Mouse (Mus musculus) neural tube, embryonic 12.5 days (tissue): ENCODE data around the gene Ndufa11. TPM values are rescaled to one million over a fixed set of nuclear protein-coding genes. Genes with fewer than 3 reads are reported as not detected.

Experiments
- ATAC-seq: fragments of 200-750 bp; cut with Nextera tagmentation; 2 replicates; pipeline ENCODE4 v1.8.0; 2017; ENCODE audit warnings: low read depth, mild to moderate bottlenecking, moderate TSS enrichment, moderate library complexity; ENCODE audit not compliant: low FRiP score
- H3K27ac ChIP-seq: fragments of 300-500 bp; sonication (generic); 2 replicates; pipeline ENCODE4 v1.5.1; 2016
- H3K27me3 ChIP-seq: fragments of 300-500 bp; sonication (generic); replicated peaks from 2 replicates; pipeline ENCODE4 v1.6.1; 2016; ENCODE audit warnings: mild to moderate bottlenecking
- H3K36me3 ChIP-seq: fragments of 300-500 bp; sonication (generic); 2 replicates; pipeline ENCODE4 v1.6.1; 2016; ENCODE audit warnings: mild to moderate bottlenecking
- H3K4me1 ChIP-seq: fragments of 300-500 bp; sonication (generic); 2 replicates; pipeline ENCODE4 v1.6.1; 2016
- H3K4me2 ChIP-seq: fragments of 300-500 bp; sonication (generic); replicated peaks from 2 replicates; pipeline ENCODE4 v1.6.1; 2016; ENCODE audit warnings: mild to moderate bottlenecking
- H3K4me3 ChIP-seq: fragments of 300-500 bp; sonication (generic); 2 replicates; pipeline ENCODE4 v1.5.1; 2016
- H3K9ac ChIP-seq: fragments of 300-500 bp; sonication (generic); 2 replicates; pipeline ENCODE4 v1.6.1; 2016; ENCODE audit warnings: mild to moderate bottlenecking
- H3K9me3 ChIP-seq: fragments of 300-500 bp; sonication (generic); 2 replicates; pipeline ENCODE4 v1.6.1; 2016; ENCODE audit warnings: mild to moderate bottlenecking
- WGBS: fragments of 180-500 bp; shearing (Covaris S2); methylation state at CpG from one replicate; pipeline ENCODE4 v1.1.7; 2016; 5-methylcytosine and 5-hydroxymethylcytosine counted together
- polyA plus RNA-seq: library from polyadenylated mRNA; unstranded; fragments of >200 nt; fragmentation: Nextera tagmentation; extraction: Ambion mirVana; gene quantifications from 2 replicates; pipeline ENCODE4 v1.2.1, GENCODE M21; 2016

Gene Ndufa11
- polyA plus RNA-seq, 1 experiment from 2014 or later, result 404 TPM

GRCm38 (mm10) chr17:56751404-56752072 lies 34.0 kb downstream of the Ndufa11 start:
- WGBS, result 21% methylated on average over 70 of the region's 71 CpGs
- H3K27ac ChIP-seq, result no peak overlapping the region
- H3K9ac ChIP-seq, result 0 out of 2 replicates have a peak overlapping the region, but pooled peaks have one; percentile 21

GRCm38 (mm10) chr17:56753452-56753851 lies 35.9 kb downstream of the Ndufa11 start:
- peaks cover 13% of the 10 kb centered on the region for H3K4me1 ChIP-seq
- no peaks in the 10 kb centered on the region for H3K36me3 ChIP-seq
- H3K4me2 ChIP-seq, result no peak overlapping the region
- no peak for ATAC-seq
- 30% methylated on average over 15 of the region's 15 CpGs for WGBS
- no peak overlapping the region for H3K4me3 ChIP-seq
- H3K27ac ChIP-seq, result no peak overlapping the region
- no peaks in the 10 kb centered on the region for H3K9me3 ChIP-seq
- peaks cover 86% of the 10 kb centered on the region for H3K27me3 ChIP-seq
- no peak overlapping the region for H3K9ac ChIP-seq

More at GRCm38 (mm10) chr17:56751404-56752072, 34.0 kb downstream of the Ndufa11 start:
- H3K36me3 ChIP-seq, result no peaks in the 10 kb centered on the region
- peaks cover 69% of the 10 kb centered on the region for H3K27me3 ChIP-seq
- H3K4me3 ChIP-seq, result peak overlapping the region; percentile 27
- H3K9me3 ChIP-seq, result no peaks in the 10 kb centered on the region
- H3K4me1 ChIP-seq, result no peaks in the 10 kb centered on the region
- ATAC-seq, result peak; percentile 65
- H3K4me2 ChIP-seq, result peak overlapping the region; percentile 54

- Histone ChIP-seq H3K36me3 (no peaks in the 10 kb centered on the region), H3K9ac (no peak overlapping the region), H3K4me1 (peaks cover 18% of the 10 kb centered on the region), H3K4me2 (no peak overlapping the region), H3K9me3 (no peaks in the 10 kb centered on the region), H3K27me3 (peaks cover 94% of the 10 kb centered on the region), H3K4me3 (no peak overlapping the region), H3K27ac (no peak overlapping the region)
- ATAC-seq, result no peak
- 15% methylated on average over 36 of the region's 36 CpGs for WGBS
Observed at GRCm38 (mm10) chr17:56754271-56755185, 37.0 kb downstream of the Ndufa11 start.

- Histone ChIP-seq H3K9ac (peak overlapping the region; percentile 52), H3K27ac (no peak overlapping the region), H3K36me3 (no peaks in the 10 kb centered on the region), H3K4me3 (peak overlapping the region; percentile 40), H3K27me3 (peaks cover 83% of the 10 kb centered on the region), H3K4me1 (peaks cover 23% of the 10 kb centered on the region), H3K9me3 (no peaks in the 10 kb centered on the region), H3K4me2 (peak overlapping the region; percentile 89)
- 0 out of 2 replicates have a peak, but pooled peaks have one; percentile 1 for ATAC-seq
- 2% methylated on average over 51 of the region's 51 CpGs for WGBS
Observed at GRCm38 (mm10) chr17:56756703-56757399, 39.3 kb downstream of the Ndufa11 start.

GRCm38 (mm10) chr17:56757416-56758123 lies 40.0 kb downstream of the Ndufa11 start, which contains the start of gene Nrtn:
Gene Nrtn, minus strand, starts transcription at chr17:56757530.
- H3K27ac ChIP-seq, result no peak within 1 kb of the TSS
- H3K4me2 ChIP-seq, result peak within 1 kb of the TSS; percentile 89
- peaks cover 27% of the 10 kb centered on the region for H3K4me1 ChIP-seq
- peak within 1 kb of the TSS; percentile 40 for H3K4me3 ChIP-seq
- H3K27me3 ChIP-seq, result peaks cover 76% of the 10 kb centered on the region
- H3K36me3 ChIP-seq, result no peaks in the 10 kb centered on the region
- WGBS, result under 1% methylated on average over 48 of the region's 48 CpGs
- H3K9me3 ChIP-seq, result no peaks in the 10 kb centered on the region
- peak within 1 kb of the TSS; percentile 52 for H3K9ac ChIP-seq
- ATAC-seq, result peak; percentile 30; the same call in 1 of the 2 replicates

- WGBS, result 6% methylated on average over 12 of the region's 12 CpGs
- Histone ChIP-seq H3K4me1 (peaks cover 33% of the 10 kb centered on the region), H3K4me2 (peak overlapping the region; percentile 89)
Observed at GRCm38 (mm10) chr17:56758132-56758531, 40.6 kb downstream of the Ndufa11 start.

GRCm38 (mm10) chr17:56759261-56759660 lies 41.7 kb downstream of the Ndufa11 start:
- Histone ChIP-seq H3K4me1 (peaks cover 33% of the 10 kb centered on the region), H3K27ac (no peak overlapping the region), H3K9me3 (no peaks in the 10 kb centered on the region), H3K9ac (no peak overlapping the region), H3K27me3 (peaks cover 59% of the 10 kb centered on the region), H3K4me3 (no peak overlapping the region), H3K4me2 (no peak overlapping the region), H3K36me3 (no peaks in the 10 kb centered on the region)
- ATAC-seq, result no peak
- 34% methylated on average over 7 of the region's 7 CpGs for whole genome bisulfite sequencing

More at GRCm38 (mm10) chr17:56758132-56758531, 40.6 kb downstream of the Ndufa11 start:
- ATAC-seq, result no peak
- H3K9ac ChIP-seq, result no peak overlapping the region
- H3K9me3 ChIP-seq, result no peaks in the 10 kb centered on the region
- H3K27me3 ChIP-seq, result peaks cover 71% of the 10 kb centered on the region
- H3K4me3 ChIP-seq, result no peak overlapping the region
- H3K27ac ChIP-seq, result no peak overlapping the region
- H3K36me3 ChIP-seq, result no peaks in the 10 kb centered on the region

GRCm38 (mm10) chr17:56761077-56761476 lies 43.5 kb downstream of the Ndufa11 start:
- H3K27ac ChIP-seq, result no peak overlapping the region
- ATAC-seq, result no peak
- no peaks in the 10 kb centered on the region for H3K36me3 ChIP-seq
- H3K9me3 ChIP-seq, result no peaks in the 10 kb centered on the region
- peaks cover 39% of the 10 kb centered on the region for H3K4me1 ChIP-seq
- peak overlapping the region; percentile 9; the same call in 1 of the 2 replicates for H3K4me2 ChIP-seq
- H3K9ac ChIP-seq, result no peak overlapping the region
- H3K27me3 ChIP-seq, result peaks cover 41% of the 10 kb centered on the region
- no peak overlapping the region for H3K4me3 ChIP-seq
- WGBS, result 74% methylated on average over 3 of the region's 3 CpGs

- Histone ChIP-seq H3K4me1 (peaks cover 35% of the 10 kb centered on the region), H3K9me3 (no peaks in the 10 kb centered on the region), H3K27ac (peak overlapping the region; percentile 88), H3K4me3 (peak overlapping the region; percentile 43), H3K4me2 (peak overlapping the region; percentile 69), H3K27me3 (peaks cover 32% of the 10 kb centered on the region), H3K9ac (peak overlapping the region; percentile 51), H3K36me3 (peaks cover 6% of the 10 kb centered on the region)
- WGBS, result under 1% methylated on average over 25 of the region's 28 CpGs
- peak; percentile 23 for ATAC-seq
Observed at GRCm38 (mm10) chr17:56761991-56762410, 44.4 kb downstream of the Ndufa11 start.

GRCm38 (mm10) chr17:56762769-56763731 lies 45.5 kb downstream of the Ndufa11 start:
- no peaks in the 10 kb centered on the region for H3K9me3 ChIP-seq
- H3K27me3 ChIP-seq, result peaks cover 23% of the 10 kb centered on the region; the same call in 1 of the 2 replicates
- peak overlapping the region; percentile 88; the same call in 1 of the 2 replicates for H3K27ac ChIP-seq
- ATAC-seq, result no peak
- H3K9ac ChIP-seq, result no peak overlapping the region
- WGBS, result 51% methylated on average over 27 of the region's 27 CpGs
- H3K4me2 ChIP-seq, result peak overlapping the region; percentile 69
- H3K4me1 ChIP-seq, result peaks cover 27% of the 10 kb centered on the region
- H3K4me3 ChIP-seq, result 0 out of 2 replicates have a peak overlapping the region, but pooled peaks have one; percentile 1
- peaks cover 15% of the 10 kb centered on the region for H3K36me3 ChIP-seq
